Mouse (Mus musculus) forebrain, embryonic 14.5 days (tissue): ENCODE data around the gene Mtfr1l. TPM values are rescaled to one million over a fixed set of nuclear protein-coding genes. Genes with fewer than 3 reads are reported as not detected.
A peak's percentile ranks its signal among the peaks of the same experiment; 100 is the strongest.
"Not testable (repeated sequence)": the region's sequence is repeated elsewhere in the genome, so short reads cannot be mapped to it uniquely, and the experiment has no call there.

Experiments
- ATAC-seq: fragments of 200-750 bp; cut with Nextera tagmentation; 2 replicates; pipeline ENCODE4 v1.8.0; 2017; ENCODE audit warnings: mild to moderate bottlenecking, moderate library complexity
- DNase-seq: peaks from one replicate; pipeline ENCODE4 v3.0.0-alpha.2; 2015; ENCODE audit warnings: low spot score
- H3K27ac ChIP-seq: fragments of 300-500 bp; sonication (generic); 2 replicates; pipeline ENCODE4 v1.5.1; 2014; ENCODE audit warnings: low read depth, mild to moderate bottlenecking, control low read depth, low read length, moderate library complexity
- H3K27me3 ChIP-seq: fragments of 300-500 bp; sonication (generic); replicated peaks from 2 replicates; pipeline ENCODE4 v1.6.1; 2014; ENCODE audit warnings: low read length, control low read depth, mixed read lengths; ENCODE audit not compliant: control insufficient read depth, insufficient read depth
- H3K36me3 ChIP-seq: fragments of 300-500 bp; sonication (generic); 2 replicates; pipeline ENCODE4 v1.6.1; 2014; ENCODE audit warnings: low read length, control low read depth; ENCODE audit not compliant: control insufficient read depth, insufficient read depth
- H3K4me1 ChIP-seq: fragments of 300-500 bp; sonication (generic); 2 replicates; pipeline ENCODE4 v1.6.1; 2014; ENCODE audit warnings: antibody characterized with exemption, low read length, control low read depth; ENCODE audit not compliant: control insufficient read depth, insufficient read depth
- H3K4me2 ChIP-seq: fragments of 300-500 bp; sonication (generic); 2 replicates; pipeline ENCODE4 v1.6.1; 2014; ENCODE audit warnings: mild to moderate bottlenecking, control low read depth, low read length
- H3K4me3 ChIP-seq: fragments of 300-500 bp; sonication (generic); 2 replicates; pipeline ENCODE4 v1.5.1; 2014; ENCODE audit warnings: low read depth, low read length, control low read depth
- H3K9ac ChIP-seq: fragments of 300-500 bp; sonication (generic); 2 replicates; pipeline ENCODE4 v1.6.1; 2014; ENCODE audit warnings: mild to moderate bottlenecking, low read length, control low read depth, moderate library complexity
- H3K9me3 ChIP-seq: fragments of 300-500 bp; sonication (generic); replicated peaks from 2 replicates; pipeline ENCODE4 v1.6.1; 2016; ENCODE audit warnings: low read length, control low read depth, mixed read lengths; ENCODE audit not compliant: control insufficient read depth
- WGBS: fragments of 180-500 bp; shearing (Covaris S2); extraction: QIAGEN DNeasy Blood & Tissue Kit; methylation state at CpG from one replicate; pipeline ENCODE4 v1.1.7; 2014; 5-methylcytosine and 5-hydroxymethylcytosine counted together
- polyA plus RNA-seq: library from polyadenylated mRNA; unstranded; fragments of >200 nt; fragmentation: Nextera tagmentation; extraction: Ambion mirVana; gene quantifications from 2 replicates; pipeline ENCODE4 v1.2.1, GENCODE M21; 2014

Mtfr1l gene
- polyA plus RNA-seq, 1 experiment from 2014 or later = 177 TPM

DNA sequence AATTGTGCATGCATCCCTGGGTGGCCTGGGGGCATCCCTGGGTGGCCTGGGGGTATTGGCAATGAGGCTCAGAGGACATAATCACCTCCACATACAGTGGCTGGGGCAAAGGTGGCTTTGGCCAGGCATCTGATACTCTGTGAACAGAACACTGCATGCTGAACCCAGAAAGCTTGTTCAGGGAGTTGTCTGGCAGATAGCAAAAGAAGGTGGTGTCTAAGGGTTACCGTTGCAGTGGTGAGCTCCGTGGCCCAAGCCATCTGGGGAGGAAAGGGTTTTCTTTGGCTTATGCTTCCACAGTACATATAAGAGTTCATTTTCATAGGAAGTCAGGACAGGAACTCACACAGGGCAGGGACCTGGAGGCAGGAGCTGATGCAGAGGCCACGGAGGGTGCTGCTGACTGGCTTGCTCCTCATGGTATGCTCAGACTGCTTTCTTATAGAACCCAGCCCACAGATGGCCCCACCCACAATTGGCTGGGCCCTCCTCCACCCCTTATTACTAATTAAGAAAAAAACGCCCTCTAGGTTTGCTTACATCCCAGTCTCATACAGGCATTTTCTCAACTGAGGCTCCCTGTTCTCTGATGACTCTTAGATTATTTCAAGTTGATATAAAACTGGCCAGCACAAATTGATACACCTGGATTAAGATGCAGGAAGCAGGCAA, 31.4 kb downstream of the Mtfr1l start:
- Histone ChIP-seq H3K4me2 (no peak overlapping the region), H3K36me3 (no peaks in the 10 kb centered on the region), H3K27ac (no peak overlapping the region), H3K9ac (no peak overlapping the region), H3K9me3 (no peaks in the 10 kb centered on the region), H3K27me3 (no peaks in the 10 kb centered on the region), H3K4me3 (no peak overlapping the region), H3K4me1 (no peaks in the 10 kb centered on the region)
- 83% methylated on average over 4 of the region's 4 CpGs for WGBS
- no peak for DNase-seq
- no peak for ATAC-seq

DNA sequence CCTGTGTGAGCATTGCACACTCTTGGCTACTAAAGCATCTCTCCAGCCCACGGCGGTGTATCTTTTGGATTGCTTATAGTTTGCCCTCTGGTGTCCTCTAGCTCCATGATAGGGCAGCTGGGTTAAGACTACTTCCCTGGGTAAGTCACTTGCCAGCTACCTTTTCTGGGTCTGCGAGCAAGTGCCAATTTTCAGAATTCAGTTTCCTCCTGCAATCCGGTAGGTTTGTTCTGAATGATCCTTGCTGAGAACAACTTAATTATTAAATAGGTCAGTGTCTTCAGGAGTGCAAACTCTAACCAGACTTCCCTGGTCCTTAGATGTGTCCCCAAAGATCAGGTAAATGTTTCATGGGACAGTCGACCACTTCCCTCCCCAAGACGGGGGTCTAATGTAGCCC, 34.1 kb downstream of the Mtfr1l start:
- Histone ChIP-seq H3K4me2 (no peak overlapping the region), H3K27me3 (no peaks in the 10 kb centered on the region), H3K36me3 (no peaks in the 10 kb centered on the region), H3K9me3 (no peaks in the 10 kb centered on the region), H3K9ac (no peak overlapping the region), H3K4me3 (no peak overlapping the region), H3K4me1 (peaks cover 2% of the 10 kb centered on the region; the same call in 1 of the 2 replicates), H3K27ac (no peak overlapping the region)
- ATAC-seq (no peak), DNase-seq (no peak)
- WGBS = 94% methylated on average over 6 of the region's 6 CpGs

DNA sequence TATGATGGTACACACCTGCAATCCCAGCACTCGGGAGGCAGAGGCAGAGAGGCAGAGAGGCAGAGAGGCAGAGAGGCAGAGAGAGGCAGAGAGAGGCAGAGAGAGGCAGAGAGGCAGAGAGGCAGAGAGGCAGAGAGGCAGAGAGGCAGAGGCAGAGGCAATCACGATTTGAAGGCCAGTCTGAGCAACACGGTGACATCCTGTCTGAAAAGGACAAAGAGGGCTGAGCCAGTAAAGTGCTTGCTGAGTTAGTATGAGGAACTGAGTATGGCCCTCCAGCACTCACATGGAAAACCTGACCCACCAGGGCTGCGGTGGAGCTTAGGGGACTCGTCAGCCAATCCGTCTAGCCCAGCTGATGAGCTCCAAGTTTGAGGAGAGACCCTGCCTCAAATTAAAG, 36.2 kb downstream of the Mtfr1l start:
- not testable (repeated sequence) for H3K27ac ChIP-seq, ATAC-seq, H3K4me2 ChIP-seq, H3K36me3 ChIP-seq, H3K4me1 ChIP-seq, H3K27me3 ChIP-seq, H3K9ac ChIP-seq, H3K4me3 ChIP-seq, DNase-seq, H3K9me3 ChIP-seq
- WGBS = 88% methylated on average over 6 of the region's 6 CpGs

DNA sequence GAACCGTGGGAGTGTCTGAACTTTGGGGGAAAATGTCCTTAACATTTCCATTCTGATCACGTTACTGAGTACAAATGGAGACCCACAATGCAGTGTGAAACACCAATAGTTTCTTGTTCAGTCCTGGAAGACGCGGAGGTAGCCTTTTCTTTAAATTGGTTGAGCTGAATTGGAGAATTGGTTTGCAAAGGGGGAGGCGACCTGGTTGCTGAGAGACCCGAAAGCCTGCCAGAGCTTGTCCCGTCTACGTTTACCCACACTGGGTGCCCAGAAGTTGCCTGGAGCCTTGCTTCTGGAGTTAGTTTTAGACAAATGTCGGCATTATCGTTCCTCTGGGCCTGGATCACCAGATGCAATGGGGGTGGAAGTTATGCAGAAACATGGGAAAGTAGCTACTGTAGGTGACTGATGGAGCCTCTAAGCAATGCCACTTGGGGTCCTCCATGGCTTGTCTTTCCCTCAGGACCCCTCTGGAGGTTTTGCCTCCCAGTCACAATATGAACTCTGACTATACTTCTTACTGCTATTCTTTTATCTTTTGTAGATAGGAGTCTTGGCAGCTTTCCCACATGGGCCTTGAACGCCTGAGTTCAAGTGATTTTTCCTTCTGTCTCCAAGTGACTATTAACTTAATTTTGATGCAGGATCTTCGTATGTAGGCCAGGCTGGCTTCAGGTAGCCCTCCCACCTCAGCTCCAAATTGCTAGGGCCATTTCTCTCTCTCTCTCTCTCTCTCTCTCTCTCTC, 37.0 kb downstream of the Mtfr1l start:
- ATAC-seq (no peak), DNase-seq (no peak)
- WGBS = 51% methylated on average over 12 of the region's 12 CpGs
- Histone ChIP-seq H3K4me3 (no peak overlapping the region), H3K36me3 (no peaks in the 10 kb centered on the region), H3K27ac (no peak overlapping the region; the same call in 1 of the 2 replicates), H3K9me3 (no peaks in the 10 kb centered on the region), H3K4me1 (peaks cover 2% of the 10 kb centered on the region; the same call in 1 of the 2 replicates), H3K27me3 (no peaks in the 10 kb centered on the region), H3K4me2 (peak overlapping the region; percentile 97), H3K9ac (no peak overlapping the region)

DNA sequence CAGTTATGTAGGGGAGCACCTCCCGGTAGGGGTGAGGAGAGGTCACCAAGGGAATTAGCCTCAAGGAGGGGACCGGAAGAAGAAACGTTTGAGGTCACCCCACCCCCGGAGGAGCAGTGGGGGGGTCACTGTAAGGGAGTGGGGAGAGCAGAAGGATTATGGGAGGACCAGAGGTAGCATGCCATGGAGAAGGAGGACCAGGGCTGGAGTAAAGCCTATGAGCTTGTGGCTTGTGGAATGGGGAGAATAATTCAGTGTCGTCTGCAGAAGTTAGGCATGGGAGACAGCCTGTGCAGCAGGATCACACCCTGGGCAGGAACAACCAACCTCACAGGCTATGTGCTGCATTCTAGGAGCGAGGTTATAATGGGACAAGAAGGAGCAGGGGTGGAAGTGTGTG, 38.0 kb downstream of the Mtfr1l start:
- Histone ChIP-seq H3K27me3 (no peaks in the 10 kb centered on the region), H3K4me3 (peak overlapping the region; percentile 52), H3K9me3 (no peaks in the 10 kb centered on the region), H3K4me1 (peaks cover 2% of the 10 kb centered on the region; the same call in 1 of the 2 replicates), H3K36me3 (no peaks in the 10 kb centered on the region), H3K27ac (peak overlapping the region; percentile 30; the same call in 1 of the 2 replicates), H3K4me2 (peak overlapping the region; percentile 97), H3K9ac (peak overlapping the region; percentile 75)
- DNase-seq = no peak
- peak; percentile 50 for ATAC-seq
- 12% methylated on average over 6 of the region's 6 CpGs for WGBS

DNA sequence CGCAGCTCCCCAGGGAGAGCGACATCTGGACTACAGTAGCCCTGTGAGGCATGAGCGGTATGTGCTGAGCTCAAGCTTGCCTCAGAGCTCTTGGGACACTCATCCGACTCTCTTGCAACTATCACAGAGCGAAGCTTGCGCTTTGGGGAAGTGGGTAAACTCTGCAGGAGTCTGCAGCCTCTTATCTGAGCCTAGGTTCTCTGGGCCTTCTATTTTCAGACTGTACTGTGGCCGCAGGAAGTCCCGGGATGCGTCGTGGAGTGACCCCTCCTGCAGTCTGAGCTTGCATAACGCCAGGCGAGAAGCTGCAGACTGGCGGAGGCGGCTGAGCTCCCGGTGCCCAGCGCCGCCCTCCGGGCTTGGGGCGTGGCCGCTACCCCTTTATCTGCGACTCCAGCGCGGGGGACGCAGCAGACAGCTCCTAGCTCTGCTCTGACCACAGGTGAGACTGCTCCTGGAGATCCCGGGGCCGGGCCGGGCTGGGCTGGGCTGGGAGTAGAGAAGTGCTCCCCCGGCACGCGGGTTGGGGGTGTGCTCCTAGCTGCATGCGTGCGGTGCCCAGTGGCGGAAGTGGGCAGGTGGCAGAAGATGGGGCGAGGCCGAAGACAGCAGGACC, 38.5 kb downstream of the Mtfr1l start, which contains the start of gene Paqr7:
Gene Paqr7 (plus strand): TSS at position 103 of the 616 bp plus-strand sequence.
- ATAC-seq (peak; percentile 80), DNase-seq (no peak)
- H3K27me3 ChIP-seq = no peaks in the 10 kb centered on the region
- peak within 1 kb of the TSS; percentile 52 for H3K4me3 ChIP-seq
- peak within 1 kb of the TSS; percentile 75 for H3K9ac ChIP-seq
- peak within 1 kb of the TSS; percentile 30; the same call in 1 of the 2 replicates for H3K27ac ChIP-seq
- WGBS = 4% methylated on average over 35 of the region's 35 CpGs
- H3K9me3 ChIP-seq = no peaks in the 10 kb centered on the region
- peak within 1 kb of the TSS; percentile 97 for H3K4me2 ChIP-seq
- H3K4me1 ChIP-seq = peaks cover 2% of the 10 kb centered on the region; the same call in 1 of the 2 replicates
- no peaks in the 10 kb centered on the region for H3K36me3 ChIP-seq

DNA sequence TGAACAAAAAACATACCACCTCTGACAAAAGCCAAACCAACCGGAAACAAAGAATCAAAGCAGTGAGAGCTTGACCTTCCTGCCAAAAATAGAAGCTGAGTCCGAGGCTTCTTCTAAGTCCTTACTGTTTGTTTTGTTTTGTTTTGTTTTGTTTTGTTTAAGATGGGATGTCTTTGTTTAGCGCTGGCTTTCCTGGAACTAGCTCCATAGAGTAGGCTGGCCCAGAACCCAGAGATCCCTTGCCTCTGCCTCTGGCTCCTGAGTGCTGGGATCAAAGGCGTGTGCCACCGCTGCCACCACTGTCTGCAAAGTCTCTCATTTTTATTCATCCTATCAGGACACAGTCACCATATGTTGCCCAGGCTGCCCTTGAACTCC, 39.7 kb downstream of the Mtfr1l start:
- 73% methylated on average over 5 of the region's 5 CpGs for whole genome bisulfite sequencing
- no peak overlapping the region for H3K27ac ChIP-seq

DNA sequence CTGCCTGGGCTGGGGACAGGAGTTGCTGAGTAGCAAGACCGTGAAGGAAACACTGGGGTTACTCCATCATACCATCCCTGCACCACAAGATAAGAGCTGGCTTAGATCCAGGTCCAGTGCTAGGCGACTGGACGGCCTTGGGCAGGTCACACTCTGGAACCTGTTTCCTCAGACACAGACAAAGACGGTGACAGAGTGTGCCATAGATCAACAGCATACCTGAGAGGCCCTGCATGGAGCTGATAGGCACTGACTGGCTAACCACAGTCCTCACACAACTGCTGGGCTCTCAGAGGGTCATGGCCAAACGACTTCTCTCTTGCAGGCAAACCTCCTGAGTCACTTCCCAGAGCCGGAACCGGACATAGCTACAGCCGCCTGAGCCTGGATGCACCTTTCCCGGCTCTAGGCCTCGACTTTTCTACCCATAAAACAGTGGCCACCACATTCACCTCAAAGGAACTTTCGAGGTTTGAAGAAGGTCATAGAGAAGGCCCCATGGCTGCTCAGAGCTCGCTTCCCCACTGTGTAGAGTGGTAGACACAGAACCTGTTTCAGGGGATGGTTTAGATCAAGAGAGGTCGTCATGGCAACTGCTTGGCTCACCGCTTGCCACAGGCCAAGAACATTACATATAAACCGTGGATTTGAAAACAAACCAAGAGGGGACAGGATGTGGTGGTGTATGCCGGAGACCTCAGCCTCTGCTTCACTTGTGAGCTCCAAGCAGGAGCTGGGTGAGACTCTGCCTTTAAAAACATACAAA, 40.2 kb downstream of the Mtfr1l start:
- Histone ChIP-seq H3K4me1 (peaks cover 2% of the 10 kb centered on the region; the same call in 1 of the 2 replicates), H3K36me3 (no peaks in the 10 kb centered on the region), H3K9ac (no peak overlapping the region), H3K4me3 (no peak overlapping the region), H3K9me3 (no peaks in the 10 kb centered on the region), H3K4me2 (no peak overlapping the region), H3K27me3 (no peaks in the 10 kb centered on the region), H3K27ac (peak overlapping the region; percentile 11; the same call in 1 of the 2 replicates)
- ATAC-seq (no peak), DNase-seq (no peak)
- WGBS = 73% methylated on average over 16 of the region's 16 CpGs

More for the DNA sequence above, 39.7 kb downstream of the Mtfr1l start:
- no peak overlapping the region for H3K4me2 ChIP-seq
- ATAC-seq = no peak
- H3K27me3 ChIP-seq = no peaks in the 10 kb centered on the region
- DNase-seq = no peak
- no peaks in the 10 kb centered on the region for H3K36me3 ChIP-seq
- H3K4me3 ChIP-seq = no peak overlapping the region
- no peak overlapping the region for H3K9ac ChIP-seq
- H3K4me1 ChIP-seq = peaks cover 2% of the 10 kb centered on the region; the same call in 1 of the 2 replicates
- H3K9me3 ChIP-seq = no peaks in the 10 kb centered on the region
